Mouse (Mus musculus): Measurements from ENCODE around the gene Tnfaip8l3. TPM values are rescaled to one million over a fixed set of nuclear protein-coding genes. Genes with fewer than 3 reads are reported as not detected.
"Not testable (repeated sequence)": the region's sequence is repeated elsewhere in the genome, so short reads cannot be mapped to it uniquely, and the experiment has no call there.

Gene Tnfaip8l3
- polyA plus RNA-seq, 1 experiment: 0.13 TPM

DNA sequence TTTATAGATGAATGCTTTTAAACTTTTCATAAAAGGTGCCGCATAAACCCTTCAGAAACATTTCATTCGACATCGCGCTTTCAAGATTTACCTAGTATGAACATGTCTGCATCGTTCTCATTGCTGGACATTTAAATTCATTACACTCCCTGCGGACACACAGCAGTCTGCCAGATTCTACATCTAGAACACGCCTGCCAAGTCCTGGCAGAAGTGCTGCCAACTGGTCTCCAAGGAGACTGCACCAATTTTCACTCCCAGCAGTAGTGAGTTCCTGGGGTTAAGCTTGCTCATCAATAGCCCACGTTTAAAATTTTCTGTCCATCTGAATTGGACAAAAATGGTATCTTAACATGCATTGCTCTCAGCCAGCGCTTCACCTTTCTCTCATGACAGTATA, 30.5 kb downstream of the Tnfaip8l3 start:
- H3K4me3 ChIP-seq (ENCODE audit: low read depth, low read length): no peak overlapping the region
- TF ChIP-seq CTCF (IDR thresholded peaks at IDR 0.05; ENCODE audit: low read depth, low read length) (no peak), EP300 (IDR thresholded peaks at IDR 0.05; ENCODE audit: insufficient read depth, low read depth, low read length) (no peak), POLR2A (IDR thresholded peaks at IDR 0.05; ENCODE audit: insufficient read depth, low read length) (no peak)

DNA sequence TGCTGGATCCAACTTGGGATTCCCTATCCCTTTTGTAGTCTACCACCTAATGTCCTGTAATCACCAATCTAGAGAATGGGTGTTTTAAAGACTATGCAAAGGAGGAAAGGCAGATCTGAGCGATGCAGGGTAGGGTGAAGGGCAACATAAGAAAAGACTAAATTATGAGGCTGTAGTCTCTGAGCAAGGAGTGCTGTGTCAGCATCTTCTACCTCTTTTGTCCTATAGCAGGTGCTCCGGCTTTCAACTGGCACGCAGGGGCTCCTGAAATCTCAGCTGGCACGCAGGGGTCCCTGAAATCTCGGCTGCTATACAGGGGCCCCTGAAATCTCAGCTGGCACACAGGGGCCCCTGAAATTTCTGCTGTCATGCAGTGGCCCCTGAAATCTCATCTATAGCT, 33.5 kb downstream of the Tnfaip8l3 start:
- H3K4me3 ChIP-seq (ENCODE audit: low read depth, low read length): no peak overlapping the region
- H3K9me3 ChIP-seq (replicated peaks; ENCODE audit: control insufficient read depth, insufficient read depth, low read length, poor library complexity, severe bottlenecking): no peaks in the 10 kb centered on the region
- H3K27me3 ChIP-seq (ENCODE audit: control insufficient read depth, insufficient read depth, low read length, poor library complexity, severe bottlenecking): no peaks in the 10 kb centered on the region; the same call in 1 of the 2 replicates
- H3K27ac ChIP-seq (ENCODE audit: insufficient read depth, low read length): no peak overlapping the region
- H3K36me3 ChIP-seq (ENCODE audit: control insufficient read depth, insufficient read depth, low read length, poor library complexity, severe bottlenecking): no peaks in the 10 kb centered on the region
- peaks cover 2% of the 10 kb centered on the region for H3K4me1 ChIP-seq (ENCODE audit: control insufficient read depth, insufficient read depth, low read length)
- no peak for TF ChIP-seq CTCF (IDR thresholded peaks at IDR 0.05; ENCODE audit: low read depth, low read length)
- no peak for TF ChIP-seq POLR2A (IDR thresholded peaks at IDR 0.05; ENCODE audit: insufficient read depth, low read length)
- no peak for TF ChIP-seq EP300 (IDR thresholded peaks at IDR 0.05; ENCODE audit: insufficient read depth, low read depth, low read length)
- no peak overlapping the region for H3K9ac ChIP-seq (ENCODE audit: low read depth, poor library complexity, severe bottlenecking)

More for the DNA sequence above, 30.5 kb downstream of the Tnfaip8l3 start:
- H3K27ac ChIP-seq (ENCODE audit: insufficient read depth, low read length): no peak overlapping the region
- peaks cover 2% of the 10 kb centered on the region for H3K4me1 ChIP-seq (ENCODE audit: control insufficient read depth, insufficient read depth, low read length)
- no peaks in the 10 kb centered on the region for H3K36me3 ChIP-seq (ENCODE audit: control insufficient read depth, insufficient read depth, low read length, poor library complexity, severe bottlenecking)
- H3K9me3 ChIP-seq (replicated peaks; ENCODE audit: control insufficient read depth, insufficient read depth, low read length, poor library complexity, severe bottlenecking): no peaks in the 10 kb centered on the region
- H3K27me3 ChIP-seq (ENCODE audit: control insufficient read depth, insufficient read depth, low read length, poor library complexity, severe bottlenecking): no peaks in the 10 kb centered on the region
- no peak overlapping the region for H3K9ac ChIP-seq (ENCODE audit: low read depth, poor library complexity, severe bottlenecking)

DNA sequence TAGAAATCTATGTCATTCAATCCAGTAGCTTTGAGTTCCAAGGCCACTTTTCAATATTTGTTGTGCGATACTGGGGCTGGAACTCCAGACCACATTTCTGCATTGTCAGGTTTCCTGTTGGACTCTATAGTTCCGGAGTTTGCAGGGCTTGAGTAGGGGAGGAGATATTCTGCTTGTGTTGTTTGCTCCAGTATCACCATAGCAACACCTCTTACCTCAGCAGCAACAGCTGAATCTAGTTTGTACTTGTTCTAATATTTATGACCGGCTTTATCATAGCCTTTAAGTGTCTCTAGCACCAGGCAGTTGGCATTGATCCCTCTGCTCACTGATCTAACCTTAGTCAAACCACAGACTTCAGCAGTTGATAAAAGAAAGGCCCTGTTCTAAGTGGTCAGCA, 45.4 kb downstream of the Tnfaip8l3 start:
- Histone ChIP-seq H3K9ac (ENCODE audit: low read depth, poor library complexity, severe bottlenecking) (no peak overlapping the region), H3K36me3 (ENCODE audit: control insufficient read depth, insufficient read depth, low read length, poor library complexity, severe bottlenecking) (no peaks in the 10 kb centered on the region), H3K27ac (ENCODE audit: insufficient read depth, low read length) (no peak overlapping the region), H3K4me1 (ENCODE audit: control insufficient read depth, insufficient read depth, low read length) (no peaks in the 10 kb centered on the region), H3K27me3 (ENCODE audit: control insufficient read depth, insufficient read depth, low read length, poor library complexity, severe bottlenecking) (no peaks in the 10 kb centered on the region), H3K9me3 (replicated peaks; ENCODE audit: control insufficient read depth, insufficient read depth, low read length, poor library complexity, severe bottlenecking) (peaks cover 18% of the 10 kb centered on the region), H3K4me3 (ENCODE audit: low read depth, low read length) (no peak overlapping the region)
- no peak for TF ChIP-seq CTCF (IDR thresholded peaks at IDR 0.05; ENCODE audit: low read depth, low read length)

DNA sequence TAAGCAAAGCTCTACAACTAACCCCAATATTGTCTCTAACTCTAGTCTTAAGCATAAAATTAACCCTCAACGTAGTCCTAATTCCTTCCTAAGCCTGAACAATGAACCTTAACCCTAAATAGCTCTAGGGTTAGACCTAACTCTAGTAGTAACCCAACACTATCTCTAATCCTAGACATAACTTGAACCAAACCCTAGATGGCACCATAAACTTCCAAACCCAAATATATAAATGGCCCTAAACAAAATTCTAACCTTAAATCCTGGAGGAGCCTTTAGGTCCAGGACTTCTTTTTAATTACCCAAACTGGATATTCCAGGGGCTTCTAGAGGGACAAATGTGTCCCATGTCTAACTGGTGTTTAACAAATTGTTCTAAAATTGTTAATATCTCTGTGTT, 73.7 kb downstream of the Tnfaip8l3 start:
- Histone ChIP-seq H3K9ac (ENCODE audit: low read depth, poor library complexity, severe bottlenecking) (no peak overlapping the region), H3K27me3 (ENCODE audit: control insufficient read depth, insufficient read depth, low read length, poor library complexity, severe bottlenecking) (no peaks in the 10 kb centered on the region), H3K9me3 (replicated peaks; ENCODE audit: control insufficient read depth, insufficient read depth, low read length, poor library complexity, severe bottlenecking) (no peaks in the 10 kb centered on the region), H3K4me3 (ENCODE audit: low read depth, low read length) (no peak overlapping the region), H3K36me3 (ENCODE audit: control insufficient read depth, insufficient read depth, low read length, poor library complexity, severe bottlenecking) (no peaks in the 10 kb centered on the region), H3K4me1 (ENCODE audit: control insufficient read depth, insufficient read depth, low read length) (peaks cover 3% of the 10 kb centered on the region), H3K27ac (ENCODE audit: insufficient read depth, low read length) (no peak overlapping the region)
- no peak for TF ChIP-seq POLR2A (IDR thresholded peaks at IDR 0.05; ENCODE audit: insufficient read depth, low read length)
- TF ChIP-seq EP300 (IDR thresholded peaks at IDR 0.05; ENCODE audit: insufficient read depth, low read depth, low read length): no peak
- no peak for TF ChIP-seq CTCF (IDR thresholded peaks at IDR 0.05; ENCODE audit: low read depth, low read length)

DNA sequence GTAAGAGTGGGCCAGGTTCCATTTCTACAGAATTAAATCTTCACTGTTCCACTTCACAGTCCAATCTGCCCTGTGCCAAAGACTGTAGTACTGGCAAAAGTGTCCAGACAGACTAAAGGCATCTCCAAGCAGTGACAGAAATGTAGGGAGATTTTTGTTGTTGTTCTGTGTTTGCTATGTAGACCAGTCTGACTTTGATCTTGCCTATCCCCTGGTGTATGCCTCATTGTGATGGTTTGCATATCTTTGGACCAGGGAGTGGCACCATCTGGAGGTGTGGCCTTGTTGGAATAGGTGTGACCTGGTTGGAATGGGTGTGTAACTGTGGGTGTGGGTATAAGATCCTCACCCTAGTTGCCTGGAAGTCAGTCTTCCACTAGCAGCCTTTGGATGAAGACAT, 75.6 kb downstream of the Tnfaip8l3 start:
- 0 out of 2 replicates have a peak overlapping the region, but pooled peaks have one; percentile 5 for H3K27ac ChIP-seq (ENCODE audit: insufficient read depth, low read length)
- TF ChIP-seq EP300 (IDR thresholded peaks at IDR 0.05; ENCODE audit: insufficient read depth, low read depth, low read length): 0 out of 2 replicates have a peak, but pooled peaks have one; percentile 30
- H3K9me3 ChIP-seq (replicated peaks; ENCODE audit: control insufficient read depth, insufficient read depth, low read length, poor library complexity, severe bottlenecking); H3K4me1 ChIP-seq (ENCODE audit: control insufficient read depth, insufficient read depth, low read length); H3K9ac ChIP-seq (ENCODE audit: low read depth, poor library complexity, severe bottlenecking); H3K36me3 ChIP-seq (ENCODE audit: control insufficient read depth, insufficient read depth, low read length, poor library complexity, severe bottlenecking); H3K4me3 ChIP-seq (ENCODE audit: low read depth, low read length); H3K27me3 ChIP-seq (ENCODE audit: control insufficient read depth, insufficient read depth, low read length, poor library complexity, severe bottlenecking): not testable (repeated sequence)

DNA sequence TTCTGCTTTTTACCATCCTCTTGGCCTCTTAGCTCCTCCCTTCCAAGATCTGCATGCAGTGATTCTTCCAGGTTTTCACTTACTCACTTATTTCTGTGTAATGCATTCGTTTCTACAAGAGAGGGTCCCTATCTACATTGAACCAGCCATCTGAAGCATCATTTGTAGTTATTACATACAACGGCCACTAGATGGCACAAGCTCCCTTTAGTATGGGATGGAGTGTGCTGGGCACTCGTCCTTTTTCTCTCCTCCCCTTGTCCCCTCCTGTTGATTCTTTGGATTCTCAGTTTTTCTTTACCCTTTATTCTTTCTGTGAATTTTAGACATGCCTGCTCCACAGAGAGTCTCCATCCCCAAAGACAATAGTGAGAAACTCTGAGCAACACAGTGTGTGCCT, 77.3 kb downstream of the Tnfaip8l3 start:
- Histone ChIP-seq H3K36me3 (ENCODE audit: control insufficient read depth, insufficient read depth, low read length, poor library complexity, severe bottlenecking) (no peaks in the 10 kb centered on the region), H3K27ac (ENCODE audit: insufficient read depth, low read length) (no peak overlapping the region), H3K4me3 (ENCODE audit: low read depth, low read length) (no peak overlapping the region), H3K9me3 (replicated peaks; ENCODE audit: control insufficient read depth, insufficient read depth, low read length, poor library complexity, severe bottlenecking) (peaks cover 11% of the 10 kb centered on the region), H3K9ac (ENCODE audit: low read depth, poor library complexity, severe bottlenecking) (no peak overlapping the region), H3K27me3 (ENCODE audit: control insufficient read depth, insufficient read depth, low read length, poor library complexity, severe bottlenecking) (no peaks in the 10 kb centered on the region), H3K4me1 (ENCODE audit: control insufficient read depth, insufficient read depth, low read length) (peaks cover 3% of the 10 kb centered on the region)
- TF ChIP-seq CTCF (IDR thresholded peaks at IDR 0.05; ENCODE audit: low read depth, low read length): peak; percentile 36
- TF ChIP-seq POLR2A (IDR thresholded peaks at IDR 0.05; ENCODE audit: insufficient read depth, low read length): no peak
- TF ChIP-seq EP300 (IDR thresholded peaks at IDR 0.05; ENCODE audit: insufficient read depth, low read depth, low read length): no peak

Data from ES-Bruce4 (cell line).